Mouse (Mus musculus): ENCODE measurements around the gene Sbk3. TPM values are rescaled to one million over a fixed set of nuclear protein-coding genes. Genes with fewer than 3 reads are reported as not detected.

Sbk3 gene
- total RNA-seq, 2 experiments from 2014 or later: 0.44 to 0.86 TPM

DNA sequence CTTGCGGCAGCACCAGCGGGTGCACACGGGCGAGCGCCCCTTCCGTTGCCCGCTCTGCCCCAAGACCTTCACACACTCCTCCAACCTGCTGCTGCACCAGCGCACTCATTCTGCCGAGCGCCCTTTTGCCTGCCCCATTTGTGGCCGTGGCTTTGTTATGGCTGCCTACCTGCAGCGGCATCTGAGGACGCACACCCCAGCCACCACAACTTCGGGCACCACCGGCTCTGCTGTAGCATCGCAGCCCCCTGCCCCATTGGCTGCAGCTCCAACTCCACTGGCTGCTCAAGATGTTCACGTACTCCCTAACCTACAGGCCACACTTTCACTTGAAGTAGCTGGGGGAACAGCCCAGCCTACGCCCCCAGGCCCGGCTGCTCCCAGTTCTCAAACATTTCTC is 50.5 kb downstream of the Sbk3 start:
- no peak for DNase-seq (ENCODE audit: low spot score in 2 of 2)
- intact Hi-C loops (cut with DNase I): loop anchor here (5.0 kb wide), 3 partner anchors 58 to 137 kb away; partner anchors contain the start of gene Shisa7

GRCm38 (mm10) chr7:4919971-4920370 is 51.0 kb downstream of the Sbk3 start:
- DNase-seq (ENCODE audit: low spot score in 2 of 2): no peak
- intact Hi-C loops (cut with DNase I): loop anchor here (5.0 kb wide), 3 partner anchors 58 to 137 kb away; partner anchors contain the start of gene Shisa7

- DNase-seq (ENCODE audit: low spot score in 2 of 2): no peak
- intact Hi-C loops (cut with DNase I): no loop called here
Observed at GRCm38 (mm10) chr7:4919096-4919495, 51.9 kb downstream of the Sbk3 start.

DNA sequence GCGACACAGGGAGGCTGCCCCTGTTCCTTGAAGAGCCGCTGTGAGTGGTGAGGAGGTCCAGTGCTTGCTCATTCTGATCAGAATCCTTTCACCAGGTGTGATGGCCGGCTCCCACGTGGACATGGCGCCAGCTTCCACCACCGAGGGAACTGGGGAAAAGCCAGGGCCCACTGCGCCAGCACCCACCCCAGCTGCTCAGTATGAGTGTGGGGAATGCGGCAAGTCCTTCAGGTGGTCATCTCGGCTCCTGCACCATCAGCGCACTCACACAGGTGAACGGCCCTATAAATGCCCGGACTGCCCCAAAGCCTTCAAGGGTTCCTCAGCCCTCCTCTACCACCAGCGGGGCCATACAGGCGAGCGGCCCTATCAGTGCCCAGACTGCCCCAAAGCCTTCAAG is 52.3 kb downstream of the Sbk3 start:
- no peak for DNase-seq (ENCODE audit: low spot score in 2 of 2)
- intact Hi-C loops (cut with DNase I): no loop called here

DNA sequence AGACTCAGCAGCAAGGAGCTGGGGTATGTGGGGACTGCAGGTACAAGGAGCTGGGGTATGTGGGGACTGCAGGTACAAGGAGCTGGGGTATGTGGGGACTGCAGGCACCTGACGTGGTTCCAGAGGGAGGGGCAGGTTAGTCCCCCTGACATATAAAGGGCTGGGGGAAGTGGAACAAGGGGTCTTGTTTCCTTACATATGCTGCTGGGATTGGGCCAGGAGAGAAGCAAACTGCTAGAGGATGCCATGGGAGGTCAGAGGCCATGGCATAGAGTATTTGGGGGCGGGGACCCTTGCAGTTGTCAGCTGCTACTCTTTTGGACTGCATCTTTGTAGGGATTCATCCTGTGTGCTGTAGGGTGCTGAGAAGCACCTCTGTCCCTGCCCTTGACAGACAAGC is 53.5 kb downstream of the Sbk3 start:
- DNase-seq (ENCODE audit: low spot score in 2 of 2): no peak
- intact Hi-C loops (cut with DNase I): no loop called here

- intact Hi-C loops (cut with DNase I): no loop called here
- peak in 1 of 2 experiments; percentile 45 for DNase-seq (ENCODE audit: low spot score in 2 of 2)
Observed at GRCm38 (mm10) chr7:4915669-4916416, 55.1 kb downstream of the Sbk3 start.

Other genes starting within 250 kb of the Sbk3 start
- not detected for gene Tmem150b, start 245.9 kb downstream of the Sbk3 start, total RNA-seq (2021)
- 10 to 100 TPM; 18.9 to 35.8 TPM for gene Kmt5c, start 231.1 kb downstream of the Sbk3 start, total RNA-seq (2021)
- 1 to 10 TPM; 4.8 to 5.5 TPM for gene Cox6b2, start 218.1 kb downstream of the Sbk3 start, total RNA-seq (2021)
- not detected for gene Fam71e2, start 199.9 kb downstream of the Sbk3 start, total RNA-seq (2021)
- gene Il11, start 188.3 kb downstream of the Sbk3 start, total RNA-seq (2021): under 1 TPM; 0.43 to 0.59 TPM
- gene Tmem190, start 188.2 kb downstream of the Sbk3 start, total RNA-seq (2021): not detected
- 1 to 10 TPM; 2.7 to 3.7 TPM for gene Tmem238, start 181.5 kb downstream of the Sbk3 start, total RNA-seq (2021)
- gene Rpl28, start 178.3 kb downstream of the Sbk3 start, total RNA-seq (2021): 100 to 1,000 TPM; 416 to 455 TPM
- 100 to 1,000 TPM in 1 of 2 experiments, 10 to 100 TPM in 1; 98.6 to 117 TPM for gene Ube2s, start 158.6 kb downstream of the Sbk3 start, total RNA-seq (2021)
- 100 to 1,000 TPM in 1 of 2 experiments, 10 to 100 TPM in 1; 95.1 to 151 TPM for gene Shisa7, start 126.5 kb downstream of the Sbk3 start, total RNA-seq (2021)
- 1 to 10 TPM; 6.0 to 8.6 TPM for gene Isoc2b, start 100.9 kb downstream of the Sbk3 start, total RNA-seq (2021)
- 10 to 100 TPM; 10.3 to 13.5 TPM for gene Isoc2a, start 94.0 kb downstream of the Sbk3 start, total RNA-seq (2021)
- under 1 TPM in 1 of 2 experiments, not detected in 1; 0.32 TPM for gene Gm36210, start 64.7 kb downstream of the Sbk3 start, total RNA-seq (2021)
- gene Zfp628, start 56.0 kb downstream of the Sbk3 start, total RNA-seq (2021): 10 to 100 TPM; 14.0 to 17.0 TPM
- 100 to 1,000 TPM; 103 to 106 TPM for gene Nat14, start 49.1 kb downstream of the Sbk3 start, total RNA-seq (2021)
- 1 to 10 TPM in 1 of 2 experiments, under 1 TPM in 1; 0.84 to 3.6 TPM for gene Ssc5d, start 45.4 kb downstream of the Sbk3 start, total RNA-seq (2021)
- under 1 TPM in 1 of 2 experiments, not detected in 1; 0.15 TPM for gene Sbk2, start 6.8 kb downstream of the Sbk3 start, total RNA-seq (2021)
- 10 to 100 TPM; 30.9 to 31.3 TPM for gene Zfp579, start 25.0 kb upstream of the Sbk3 start, total RNA-seq (2021)
- 1 to 10 TPM; 6.7 to 7.0 TPM for gene Zfp524, start 43.2 kb upstream of the Sbk3 start, total RNA-seq (2021)
- gene Fiz1, start 43.5 kb upstream of the Sbk3 start, total RNA-seq (2021): 10 to 100 TPM; 22.2 to 32.9 TPM
- gene Gm44973, start 44.3 kb upstream of the Sbk3 start, total RNA-seq (2021): not detected
- gene Zfp865, start 49.2 kb upstream of the Sbk3 start, total RNA-seq (2021): 10 to 100 TPM; 32.7 to 42.3 TPM
- 10 to 100 TPM; 60.6 to 60.9 TPM for gene Ccdc106, start 49.4 kb upstream of the Sbk3 start, total RNA-seq (2021)
- 1 to 10 TPM in 1 of 2 experiments, not detected in 1; 1.1 TPM for gene 4632433K11Rik, start 63.0 kb upstream of the Sbk3 start, total RNA-seq (2021)
- 1 to 10 TPM; 5.3 to 5.7 TPM for gene Zfp784, start 67.3 kb upstream of the Sbk3 start, total RNA-seq (2021)
- 10 to 100 TPM; 27.4 to 35.7 TPM for gene Zfp580, start 80.4 kb upstream of the Sbk3 start, total RNA-seq (2021)
- 100 to 1,000 TPM; 162 to 183 TPM for gene U2af2, start 91.0 kb upstream of the Sbk3 start, total RNA-seq (2021)
- gene Epn1, start 109.1 kb upstream of the Sbk3 start, total RNA-seq (2021): 100 to 1,000 TPM; 435 to 530 TPM
- not detected for gene Rfpl4, start 145.8 kb upstream of the Sbk3 start, total RNA-seq (2021)
- under 1 TPM; 0.32 to 0.68 TPM for gene Rasl2-9, start 154.8 kb upstream of the Sbk3 start, total RNA-seq (2021)
- gene Vmn1r55, start 178.5 kb upstream of the Sbk3 start, total RNA-seq (2021): not detected
- not detected for gene Vmn1r56, start 225.6 kb upstream of the Sbk3 start, total RNA-seq (2021)
- not detected for gene Vmn1r57, start 247.3 kb upstream of the Sbk3 start, total RNA-seq (2021)